Mouse (Mus musculus): Measurements from ENCODE around the gene Map3k5. TPM values are rescaled to one million over a fixed set of nuclear protein-coding genes. Genes with fewer than 3 reads are reported as not detected.

Map3k5 gene
- polyA plus RNA-seq, 1 experiment from 2014 or later = 0.88 TPM

- Histone ChIP-seq H3K36me3 (no peaks in the 10 kb centered on the region), H3K27ac (replicated peaks) (no peak overlapping the region), H3K4me2 (replicated peaks) (no peak overlapping the region), H3K9ac (replicated peaks) (no peak overlapping the region), H3K27me3 (no peaks in the 10 kb centered on the region), H3K9me3 (no peaks in the 10 kb centered on the region), H3K4me1 (no peaks in the 10 kb centered on the region), H3K4me3 (no peak overlapping the region)
- ATAC-seq (replicated peaks) = no peak
- 91% methylated on average over 12 of the region's 12 CpGs for WGBS
Measured at GRCm38 (mm10) chr10:19973321-19974108, 39.2 kb downstream of the Map3k5 start.

GRCm38 (mm10) chr10:19977557-19977956, 43.3 kb downstream of the Map3k5 start:
- Histone ChIP-seq H3K36me3 (no peaks in the 10 kb centered on the region), H3K27me3 (no peaks in the 10 kb centered on the region), H3K4me1 (no peaks in the 10 kb centered on the region), H3K4me3 (no peak overlapping the region), H3K27ac (replicated peaks) (no peak overlapping the region), H3K9me3 (no peaks in the 10 kb centered on the region), H3K4me2 (replicated peaks) (no peak overlapping the region), H3K9ac (replicated peaks) (no peak overlapping the region)
- no peak for ATAC-seq (replicated peaks)
- WGBS = 85% methylated on average over 3 of the region's 3 CpGs

GRCm38 (mm10) chr10:19978662-19979199, 44.5 kb downstream of the Map3k5 start:
- WGBS = 97% methylated on average over 5 of the region's 5 CpGs
- H3K9me3 ChIP-seq = no peaks in the 10 kb centered on the region

GRCm38 (mm10) chr10:19987736-19988135, 53.5 kb downstream of the Map3k5 start:
- ATAC-seq (replicated peaks) = no peak
- H3K9ac ChIP-seq (replicated peaks) = no peak overlapping the region
- H3K9me3 ChIP-seq = no peaks in the 10 kb centered on the region

More at GRCm38 (mm10) chr10:19978662-19979199, 44.5 kb downstream of the Map3k5 start:
- H3K4me2 ChIP-seq (replicated peaks) = no peak overlapping the region
- H3K27ac ChIP-seq (replicated peaks) = no peak overlapping the region
- ATAC-seq (replicated peaks) = no peak
- H3K4me3 ChIP-seq = no peak overlapping the region
- no peaks in the 10 kb centered on the region for H3K36me3 ChIP-seq
- H3K27me3 ChIP-seq = no peaks in the 10 kb centered on the region
- H3K4me1 ChIP-seq = no peaks in the 10 kb centered on the region
- no peak overlapping the region for H3K9ac ChIP-seq (replicated peaks)

GRCm38 (mm10) chr10:19989986-19990385, 55.7 kb downstream of the Map3k5 start:
- H3K4me3 ChIP-seq = no peak overlapping the region
- no peaks in the 10 kb centered on the region for H3K4me1 ChIP-seq
- H3K27me3 ChIP-seq = no peaks in the 10 kb centered on the region
- ATAC-seq (replicated peaks) = no peak
- WGBS = 96% methylated on average over 6 of the region's 6 CpGs
- no peak overlapping the region for H3K27ac ChIP-seq (replicated peaks)
- H3K36me3 ChIP-seq = no peaks in the 10 kb centered on the region
- no peak overlapping the region for H3K9ac ChIP-seq (replicated peaks)
- no peaks in the 10 kb centered on the region for H3K9me3 ChIP-seq
- H3K4me2 ChIP-seq (replicated peaks) = no peak overlapping the region

More at GRCm38 (mm10) chr10:19987736-19988135, 53.5 kb downstream of the Map3k5 start:
- Histone ChIP-seq H3K36me3 (no peaks in the 10 kb centered on the region), H3K27ac (replicated peaks) (no peak overlapping the region), H3K4me1 (no peaks in the 10 kb centered on the region), H3K27me3 (no peaks in the 10 kb centered on the region), H3K4me2 (replicated peaks) (no peak overlapping the region), H3K4me3 (no peak overlapping the region)
- WGBS = 75% methylated on average over 9 of the region's 9 CpGs

- no peak overlapping the region for H3K9ac ChIP-seq (replicated peaks)
- H3K9me3 ChIP-seq = no peaks in the 10 kb centered on the region
- no peaks in the 10 kb centered on the region for H3K4me1 ChIP-seq
- H3K27ac ChIP-seq (replicated peaks) = no peak overlapping the region
- H3K4me2 ChIP-seq (replicated peaks) = no peak overlapping the region
- H3K27me3 ChIP-seq = no peaks in the 10 kb centered on the region
- H3K36me3 ChIP-seq = no peaks in the 10 kb centered on the region
- WGBS = 71% methylated on average over 6 of the region's 6 CpGs
- ATAC-seq (replicated peaks) = no peak
- H3K4me3 ChIP-seq = no peak overlapping the region
Measured at GRCm38 (mm10) chr10:19990638-19991037, 56.4 kb downstream of the Map3k5 start.

- Histone ChIP-seq H3K4me2 (replicated peaks) (no peak overlapping the region), H3K36me3 (no peaks in the 10 kb centered on the region), H3K4me3 (no peak overlapping the region), H3K9ac (replicated peaks) (no peak overlapping the region), H3K9me3 (no peaks in the 10 kb centered on the region), H3K27ac (replicated peaks) (no peak overlapping the region), H3K27me3 (no peaks in the 10 kb centered on the region), H3K4me1 (no peaks in the 10 kb centered on the region)
- 30% methylated on average over 3 of the region's 3 CpGs for WGBS
- ATAC-seq (replicated peaks) = no peak
Measured at GRCm38 (mm10) chr10:19991237-19991865, 57.1 kb downstream of the Map3k5 start.

- no peak overlapping the region for H3K4me3 ChIP-seq
- H3K27me3 ChIP-seq = no peaks in the 10 kb centered on the region
- no peak overlapping the region for H3K9ac ChIP-seq (replicated peaks)
- 55% methylated on average over 3 of the region's 3 CpGs for WGBS
- no peak for ATAC-seq (replicated peaks)
- H3K9me3 ChIP-seq = no peaks in the 10 kb centered on the region
- H3K4me2 ChIP-seq (replicated peaks) = no peak overlapping the region
- no peak overlapping the region for H3K27ac ChIP-seq (replicated peaks)
- H3K36me3 ChIP-seq = no peaks in the 10 kb centered on the region
- no peaks in the 10 kb centered on the region for H3K4me1 ChIP-seq
Measured at GRCm38 (mm10) chr10:19991866-19992252, 57.6 kb downstream of the Map3k5 start.

GRCm38 (mm10) chr10:19994469-19995450, 60.5 kb downstream of the Map3k5 start:
- no peak overlapping the region for H3K4me3 ChIP-seq
- no peaks in the 10 kb centered on the region for H3K9me3 ChIP-seq
- H3K27ac ChIP-seq (replicated peaks) = no peak overlapping the region
- WGBS = 78% methylated on average over 14 of the region's 14 CpGs
- no peaks in the 10 kb centered on the region for H3K27me3 ChIP-seq
- no peak overlapping the region for H3K4me2 ChIP-seq (replicated peaks)
- no peak for ATAC-seq (replicated peaks)
- no peak overlapping the region for H3K9ac ChIP-seq (replicated peaks)
- H3K36me3 ChIP-seq = no peaks in the 10 kb centered on the region
- no peaks in the 10 kb centered on the region for H3K4me1 ChIP-seq

- Histone ChIP-seq H3K9me3 (no peaks in the 10 kb centered on the region), H3K9ac (replicated peaks) (no peak overlapping the region), H3K27ac (replicated peaks) (no peak overlapping the region), H3K36me3 (no peaks in the 10 kb centered on the region), H3K27me3 (no peaks in the 10 kb centered on the region), H3K4me1 (no peaks in the 10 kb centered on the region), H3K4me2 (replicated peaks) (no peak overlapping the region), H3K4me3 (no peak overlapping the region)
- 88% methylated on average over 3 of the region's 3 CpGs for WGBS
- ATAC-seq (replicated peaks) = no peak
Measured at GRCm38 (mm10) chr10:19996151-19996550, 61.9 kb downstream of the Map3k5 start.

GRCm38 (mm10) chr10:19999703-20000407, 65.6 kb downstream of the Map3k5 start:
- H3K4me3 ChIP-seq = no peak overlapping the region
- no peak overlapping the region for H3K4me2 ChIP-seq (replicated peaks)
- H3K27me3 ChIP-seq = no peaks in the 10 kb centered on the region
- ATAC-seq (replicated peaks) = no peak
- 74% methylated on average over 4 of the region's 4 CpGs for WGBS
- no peaks in the 10 kb centered on the region for H3K36me3 ChIP-seq
- no peaks in the 10 kb centered on the region for H3K9me3 ChIP-seq
- H3K9ac ChIP-seq (replicated peaks) = no peak overlapping the region
- H3K4me1 ChIP-seq = no peaks in the 10 kb centered on the region
- H3K27ac ChIP-seq (replicated peaks) = no peak overlapping the region

Measured in forebrain, embryonic 15.5 days (tissue).